Mouse (Mus musculus): Measurements from ENCODE around the gene Tab1. TPM values are rescaled to one million over a fixed set of nuclear protein-coding genes. Genes with fewer than 3 reads are reported as not detected.

Gene Tab1
- polyA plus RNA-seq, 1 experiment = 33.3 TPM

- no peak overlapping the region for H3ac ChIP-seq (ENCODE audit: control insufficient read depth, insufficient read length)
- H3K4me3 ChIP-seq = no peak overlapping the region
- H3K27me3 ChIP-seq (ENCODE audit: control insufficient read depth, insufficient read depth, insufficient read length) = no peaks in the 10 kb centered on the region
- H3K4me2 ChIP-seq (ENCODE audit: low read depth) = no peak overlapping the region
- TF ChIP-seq SRF (IDR thresholded peaks at IDR 0.05; ENCODE audit: control insufficient read depth, insufficient read length, low read depth) (no peak), REST (IDR thresholded peaks at IDR 0.05; ENCODE audit: insufficient read depth, insufficient read length) (no peak), E2F4 (IDR thresholded peaks at IDR 0.05; ENCODE audit: insufficient read depth) (no peak), POLR2A (IDR thresholded peaks at IDR 0.05; ENCODE audit: insufficient read length, low read depth) (no peak), MAX (IDR thresholded peaks at IDR 0.05; ENCODE audit: low read depth) (no peak), MYOD1 (IDR thresholded peaks at IDR 0.05; ENCODE audit: control insufficient read depth in 1 of 3, insufficient read length in 2 of 3, low read depth in 2 of 3) (no peak), CEBPB (IDR thresholded peaks at IDR 0.05; ENCODE audit: insufficient read depth, poor library complexity, severe bottlenecking) (no peak), USF1 (IDR thresholded peaks at IDR 0.05; ENCODE audit: low read depth) (no peak), TCF3 (IDR thresholded peaks at IDR 0.05; ENCODE audit: insufficient read length, low read depth) (no peak), MYOG (IDR thresholded peaks at IDR 0.05; ENCODE audit: control insufficient read depth in 1 of 3, insufficient read depth in 1 of 3, insufficient read length in 2 of 3, low read depth in 2 of 3) (no peak), POLR2AphosphoS2 (IDR thresholded peaks at IDR 0.05; ENCODE audit: insufficient read length, low read depth) (no peak), TCF12 (IDR thresholded peaks at IDR 0.05; ENCODE audit: insufficient read depth, poor library complexity, severe bottlenecking) (no peak)
- H3K79me2 ChIP-seq (ENCODE audit: control insufficient read depth, insufficient read depth) = peaks cover 93% of the 10 kb centered on the region
- H3K36me3 ChIP-seq (ENCODE audit: control insufficient read depth, insufficient read depth) = peaks cover 47% of the 10 kb centered on the region
Observed at GRCm38 (mm10) chr15:80140302-80140701, 7.4 kb downstream of the Tab1 start.

GRCm38 (mm10) chr15:80140878-80141277, 8.0 kb downstream of the Tab1 start:
- H3K36me3 ChIP-seq (ENCODE audit: control insufficient read depth, insufficient read depth) = peaks cover 47% of the 10 kb centered on the region
- no peak for TF ChIP-seq USF1 (IDR thresholded peaks at IDR 0.05; ENCODE audit: low read depth)
- no peak for TF ChIP-seq MAX (IDR thresholded peaks at IDR 0.05; ENCODE audit: low read depth)
- TF ChIP-seq MYOD1 (IDR thresholded peaks at IDR 0.05; ENCODE audit: control insufficient read depth in 1 of 3, insufficient read length in 2 of 3, low read depth in 2 of 3) = no peak
- no peak for TF ChIP-seq POLR2A (IDR thresholded peaks at IDR 0.05; ENCODE audit: insufficient read length, low read depth)
- TF ChIP-seq TCF12 (IDR thresholded peaks at IDR 0.05; ENCODE audit: insufficient read depth, poor library complexity, severe bottlenecking) = no peak
- TF ChIP-seq TCF3 (IDR thresholded peaks at IDR 0.05; ENCODE audit: insufficient read length, low read depth) = no peak
- TF ChIP-seq CEBPB (IDR thresholded peaks at IDR 0.05; ENCODE audit: insufficient read depth, poor library complexity, severe bottlenecking) = no peak
- TF ChIP-seq MYOG (IDR thresholded peaks at IDR 0.05; ENCODE audit: control insufficient read depth in 1 of 3, insufficient read depth in 1 of 3, insufficient read length in 2 of 3, low read depth in 2 of 3) = no peak
- TF ChIP-seq POLR2AphosphoS2 (IDR thresholded peaks at IDR 0.05; ENCODE audit: insufficient read length, low read depth) = no peak
- no peak for TF ChIP-seq REST (IDR thresholded peaks at IDR 0.05; ENCODE audit: insufficient read depth, insufficient read length)
- TF ChIP-seq SRF (IDR thresholded peaks at IDR 0.05; ENCODE audit: control insufficient read depth, insufficient read length, low read depth) = no peak
- no peak for TF ChIP-seq E2F4 (IDR thresholded peaks at IDR 0.05; ENCODE audit: insufficient read depth)

GRCm38 (mm10) chr15:80142130-80142529, 9.2 kb downstream of the Tab1 start:
- Histone ChIP-seq H3K4me2 (ENCODE audit: low read depth) (no peak overlapping the region), H3K79me2 (ENCODE audit: control insufficient read depth, insufficient read depth) (peaks cover 75% of the 10 kb centered on the region), H3ac (ENCODE audit: control insufficient read depth, insufficient read length) (no peak overlapping the region), H3K36me3 (ENCODE audit: control insufficient read depth, insufficient read depth) (peaks cover 47% of the 10 kb centered on the region), H3K4me3 (no peak overlapping the region), H3K27me3 (ENCODE audit: control insufficient read depth, insufficient read depth, insufficient read length) (no peaks in the 10 kb centered on the region)
- TF ChIP-seq REST (IDR thresholded peaks at IDR 0.05; ENCODE audit: insufficient read depth, insufficient read length) (no peak), POLR2A (IDR thresholded peaks at IDR 0.05; ENCODE audit: insufficient read length, low read depth) (no peak), MYOD1 (IDR thresholded peaks at IDR 0.05; ENCODE audit: control insufficient read depth in 1 of 3, insufficient read length in 2 of 3, low read depth in 2 of 3) (no peak), E2F4 (IDR thresholded peaks at IDR 0.05; ENCODE audit: insufficient read depth) (no peak), MYOG (IDR thresholded peaks at IDR 0.05; ENCODE audit: control insufficient read depth in 1 of 3, insufficient read depth in 1 of 3, insufficient read length in 2 of 3, low read depth in 2 of 3) (no peak), TCF12 (IDR thresholded peaks at IDR 0.05; ENCODE audit: insufficient read depth, poor library complexity, severe bottlenecking) (no peak), TCF3 (IDR thresholded peaks at IDR 0.05; ENCODE audit: insufficient read length, low read depth) (no peak), POLR2AphosphoS2 (IDR thresholded peaks at IDR 0.05; ENCODE audit: insufficient read length, low read depth) (no peak), MAX (IDR thresholded peaks at IDR 0.05; ENCODE audit: low read depth) (no peak), USF1 (IDR thresholded peaks at IDR 0.05; ENCODE audit: low read depth) (no peak), CEBPB (IDR thresholded peaks at IDR 0.05; ENCODE audit: insufficient read depth, poor library complexity, severe bottlenecking) (no peak), SRF (IDR thresholded peaks at IDR 0.05; ENCODE audit: control insufficient read depth, insufficient read length, low read depth) (no peak)

More at GRCm38 (mm10) chr15:80140878-80141277, 8.0 kb downstream of the Tab1 start:
- Histone ChIP-seq H3K27me3 (ENCODE audit: control insufficient read depth, insufficient read depth, insufficient read length) (no peaks in the 10 kb centered on the region), H3K4me2 (ENCODE audit: low read depth) (no peak overlapping the region), H3K79me2 (ENCODE audit: control insufficient read depth, insufficient read depth) (peaks cover 88% of the 10 kb centered on the region), H3K4me3 (no peak overlapping the region), H3ac (ENCODE audit: control insufficient read depth, insufficient read length) (no peak overlapping the region)

- Histone ChIP-seq H3K4me2 (ENCODE audit: low read depth) (peak overlapping the region; percentile 2), H3K79me2 (ENCODE audit: control insufficient read depth, insufficient read depth) (peaks cover 61% of the 10 kb centered on the region), H3K36me3 (ENCODE audit: control insufficient read depth, insufficient read depth) (peaks cover 47% of the 10 kb centered on the region), H3K27me3 (ENCODE audit: control insufficient read depth, insufficient read depth, insufficient read length) (no peaks in the 10 kb centered on the region), H3ac (ENCODE audit: control insufficient read depth, insufficient read length) (no peak overlapping the region), H3K4me3 (no peak overlapping the region)
- TF ChIP-seq REST (IDR thresholded peaks at IDR 0.05; ENCODE audit: insufficient read depth, insufficient read length) (no peak), MYOG (IDR thresholded peaks at IDR 0.05; ENCODE audit: control insufficient read depth in 1 of 3, insufficient read depth in 1 of 3, insufficient read length in 2 of 3, low read depth in 2 of 3) (no peak), CEBPB (IDR thresholded peaks at IDR 0.05; ENCODE audit: insufficient read depth, poor library complexity, severe bottlenecking) (no peak), SRF (IDR thresholded peaks at IDR 0.05; ENCODE audit: control insufficient read depth, insufficient read length, low read depth) (no peak), MYOD1 (IDR thresholded peaks at IDR 0.05; ENCODE audit: control insufficient read depth in 1 of 3, insufficient read length in 2 of 3, low read depth in 2 of 3) (no peak), TCF3 (IDR thresholded peaks at IDR 0.05; ENCODE audit: insufficient read length, low read depth) (no peak), USF1 (IDR thresholded peaks at IDR 0.05; ENCODE audit: low read depth) (no peak), TCF12 (IDR thresholded peaks at IDR 0.05; ENCODE audit: insufficient read depth, poor library complexity, severe bottlenecking) (no peak), MAX (IDR thresholded peaks at IDR 0.05; ENCODE audit: low read depth) (no peak), POLR2A (IDR thresholded peaks at IDR 0.05; ENCODE audit: insufficient read length, low read depth) (no peak), POLR2AphosphoS2 (IDR thresholded peaks at IDR 0.05; ENCODE audit: insufficient read length, low read depth) (no peak), E2F4 (IDR thresholded peaks at IDR 0.05; ENCODE audit: insufficient read depth) (no peak)
Observed at GRCm38 (mm10) chr15:80143760-80144159, 10.8 kb downstream of the Tab1 start.
